ENCODE assay signal across 9 mouse cellular contexts in genomic region chr12:4080311-4080710, GRCm38 (mm10). TPM values are rescaled to one million over a fixed set of nuclear protein-coding genes. Genes with fewer than 3 reads are reported as not detected.
A peak's percentile ranks its signal among the peaks of the same experiment; 100 is the strongest.
DNase-seq lines count a peak whose midpoint lies in the region; TF ChIP-seq lines count a peak whose summit lies in the region.
"Had no signal": no experiment of that assay in that cellular context is flagged by ENCODE, and none has a peak within 500 bp of the region (broad histone marks: within the 10 kb centered on the region; RNA-seq: fewer than 3 reads in every experiment).

No protein-coding gene starts in this region.

- peaks cover 18% of the 10 kb centered on the region; the same call in 1 of the 2 replicates for H3K4me1 ChIP-seq in heart, embryonic 10.5 days
- H3K4me1 ChIP-seq in testis, adult 2 months (ENCODE audit: control insufficient read depth, insufficient read depth, low read length): peaks cover 3% of the 10 kb centered on the region; the same call in 1 of the 2 replicates

- 0% methylated on average over 2 of the region's 2 CpGs for WGBS in heart, embryonic 10.5 days

- H3K36me3 ChIP-seq in heart, embryonic 10.5 days: no peaks in the 10 kb centered on the region
- no peaks in the 10 kb centered on the region for H3K36me3 ChIP-seq in testis, adult 2 months (ENCODE audit: control insufficient read depth, insufficient read depth, low read length)

- peak; percentile 37; the same call in 1 of the 2 replicates for TF ChIP-seq CTCF in testis, adult 2 months (IDR thresholded peaks at IDR 0.05; ENCODE audit: control insufficient read depth, insufficient read depth, insufficient replicate concordance, low read depth, low read length)

- no peaks in the 10 kb centered on the region for H3K9me3 ChIP-seq in heart, embryonic 10.5 days

- DNase-seq in heart, adult 11 months: peak; percentile 83
- DNase-seq in heart, embryonic 10.5 days (ENCODE audit: low spot score): no peak
- peak; percentile 63 for DNase-seq in R1 (ENCODE audit: low read depth, low spot score)
- peak; percentile 91 to 93 for DNase-seq in cerebellum, postnatal 14 days
- DNase-seq in heart, adult 9 months (ENCODE audit: low spot score in 2 of 2): peak; percentile 10 to 63
- DNase-seq in left cerebral cortex, adult 18-20 months (ENCODE audit: low spot score in 2 of 2): peak; percentile 87 to 90
- DNase-seq in naive thymus-derived CD4-positive, alpha-beta T cell, adult 2 months (ENCODE audit: low read depth): peak; percentile 90

- no peak overlapping the region for H3K27ac ChIP-seq in heart, embryonic 10.5 days
- no peak overlapping the region for H3K27ac ChIP-seq in testis, adult 2 months (ENCODE audit: control insufficient read depth, insufficient read depth, low read depth, low read length)

- no peak overlapping the region for H3K4me3 ChIP-seq in heart, embryonic 10.5 days
- H3K4me3 ChIP-seq in testis, adult 2 months (ENCODE audit: control insufficient read depth, low read depth, low read length): no peak overlapping the region
- H3K4me3 ChIP-seq: myocyte had no signal

- TF ChIP-seq POLR2A in testis, adult 2 months (IDR thresholded peaks at IDR 0.05; ENCODE audit: control insufficient read depth, low read depth, low read length): no peak

- H3K27me3 ChIP-seq in heart, embryonic 10.5 days (ENCODE audit: insufficient read depth, poor library complexity, severe bottlenecking): no peaks in the 10 kb centered on the region
- H3K27me3 ChIP-seq in testis, adult 2 months (ENCODE audit: control insufficient read depth, insufficient read depth, low read length): no peaks in the 10 kb centered on the region

RNA-seq across cellular contexts. Expression of gene Dnajc27, which starts 2.1 kb away (rescaled TPM):
- 8.2 and 11.0 TPM in 2 replicates for polyA plus RNA-seq in heart, embryonic 10.5 days (2016; fragmentation: Nextera tagmentation; extraction: Ambion mirVana)
- 10 to 100 TPM; 96.7 to 97.1 TPM for total RNA-seq in left cerebral cortex, adult 18-20 months (2021)
- 97.8 and 99.1 TPM in 2 replicates for polyA plus RNA-seq in testis, adult 2 months (2012; rRNA removed)

RNA-seq across cellular contexts. Expression of gene Efr3b, which starts 41.6 kb away (rescaled TPM):
- polyA plus RNA-seq in heart, embryonic 10.5 days (2016; fragmentation: Nextera tagmentation; extraction: Ambion mirVana): 9.9 and 16.0 TPM in 2 replicates
- 100 to 1,000 TPM; 110 to 114 TPM for total RNA-seq in left cerebral cortex, adult 18-20 months (2021)
- 0.83 and 1.0 TPM in 2 replicates for polyA plus RNA-seq in testis, adult 2 months (2012; rRNA removed)

RNA-seq across cellular contexts. Expression of gene Adcy3, which starts 52.6 kb away (rescaled TPM):
- polyA plus RNA-seq in heart, embryonic 10.5 days (2016; fragmentation: Nextera tagmentation; extraction: Ambion mirVana): 5.7 and 6.8 TPM in 2 replicates
- 10 to 100 TPM; 53.5 to 55.5 TPM for total RNA-seq in left cerebral cortex, adult 18-20 months (2021)
- polyA plus RNA-seq in testis, adult 2 months (2012; rRNA removed): 1.8 and 1.9 TPM in 2 replicates
